Mouse (Mus musculus) bone marrow, adult 2 months (tissue): ENCODE measurements around the gene Ccl1.

Experiments used
- CTCF ChIP-seq: fragments of 200-500 bp; IDR thresholded peaks from 2 replicates; pipeline ENCODE4 v1.5.1; 2011; ENCODE audit warnings: low read length, control low read depth; ENCODE audit not compliant: control insufficient read depth, insufficient read depth
- POLR2A ChIP-seq: fragments of 200-500 bp; IDR thresholded peaks from 2 replicates; pipeline ENCODE4 v1.6.1; 2011; ENCODE audit warnings: low read depth, mild to moderate bottlenecking, control low read depth, low read length, borderline replicate concordance; ENCODE audit not compliant: control insufficient read depth

DNA sequence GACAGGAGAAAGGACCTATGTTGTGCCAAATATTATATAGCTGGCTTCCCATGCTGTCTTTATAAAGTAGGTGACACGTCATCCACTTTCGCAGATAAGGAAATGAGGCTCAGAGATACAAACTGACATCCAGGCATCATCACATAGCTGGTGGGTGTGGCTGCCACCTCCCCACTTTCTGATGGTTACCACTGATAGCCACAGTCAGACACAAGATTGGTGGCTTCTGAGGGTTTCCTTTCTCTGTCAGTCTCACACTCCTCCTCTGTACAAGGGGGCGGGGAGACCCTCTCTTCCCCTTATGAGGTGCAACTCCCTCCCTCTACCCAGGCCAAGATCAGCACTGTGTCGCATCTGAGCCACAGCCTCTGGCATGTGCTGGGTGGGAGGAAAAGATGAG is 91.1 kb downstream of the Ccl1 start:
- no peak for TF ChIP-seq CTCF
- TF ChIP-seq POLR2A, result no peak
